8 mouse cellular contexts compared by ENCODE assay signal in genomic region chr14:105258379-105259034, GRCm38 (mm10). TPM values are rescaled to one million over a fixed set of nuclear protein-coding genes. Genes with fewer than 3 reads are reported as not detected.
A peak's percentile ranks its signal among the peaks of the same experiment; 100 is the strongest.
DNase-seq lines count a peak whose midpoint lies in the region; ATAC-seq lines count a peak whose summit lies in the region.

TSS of gene Ndfip2 (plus strand) at chr14:105258573.

- no peaks in the 10 kb centered on the region for H3K4me1 ChIP-seq in embryonic facial prominence, embryonic 12.5 days
- H3K4me1 ChIP-seq in limb, embryonic 15.5 days, result no peaks in the 10 kb centered on the region

- no peaks in the 10 kb centered on the region for H3K36me3 ChIP-seq in embryonic facial prominence, embryonic 12.5 days
- H3K36me3 ChIP-seq in limb, embryonic 15.5 days, result no peaks in the 10 kb centered on the region

- H3K9me3 ChIP-seq in embryonic facial prominence, embryonic 12.5 days, result no peaks in the 10 kb centered on the region
- H3K9me3 ChIP-seq in limb, embryonic 15.5 days, result no peaks in the 10 kb centered on the region

- H3K9ac ChIP-seq in embryonic facial prominence, embryonic 12.5 days, result peak within 1 kb of the TSS; percentile 88
- H3K9ac ChIP-seq in limb, embryonic 15.5 days, result peak within 1 kb of the TSS; percentile 87

- DNase-seq in 3134 (ENCODE audit: extremely low read depth, insufficient read length, low spot score), result peak; percentile 89
- peak; percentile 89 for DNase-seq in adrenal gland, postnatal 25 days
- peak; percentile 89 to 92 for DNase-seq in heart, adult 18-20 months
- peak; percentile 86 for DNase-seq in kidney, adult 8-10 months
- DNase-seq in monocyte, adult 2 months (ENCODE audit: low read depth in 1 of 2, low spot score in 2 of 2), result peak; percentile 30 to 71
- DNase-seq in spleen, postnatal 36 days (ENCODE audit: low spot score in 2 of 2), result peak; percentile 80 to 84

- H3K27ac ChIP-seq in embryonic facial prominence, embryonic 12.5 days, result peak within 1 kb of the TSS; percentile 88
- peak within 1 kb of the TSS; percentile 94 for H3K27ac ChIP-seq in limb, embryonic 15.5 days

- ATAC-seq in embryonic facial prominence, embryonic 12.5 days (ENCODE audit: insufficient number of reproducible peaks, insufficient read depth, low FRiP score, low TSS enrichment), result peak; percentile 97
- ATAC-seq in limb, embryonic 15.5 days (ENCODE audit: insufficient number of reproducible peaks, low FRiP score, low TSS enrichment, low read depth), result peak; percentile 93

- H3K27me3 ChIP-seq in embryonic facial prominence, embryonic 12.5 days, result no peaks in the 10 kb centered on the region
- no peaks in the 10 kb centered on the region for H3K27me3 ChIP-seq in limb, embryonic 15.5 days

- H3K4me3 ChIP-seq in embryonic facial prominence, embryonic 12.5 days, result peak within 1 kb of the TSS; percentile 82
- peak within 1 kb of the TSS; percentile 90 for H3K4me3 ChIP-seq in limb, embryonic 15.5 days

- peak within 1 kb of the TSS; percentile 75 for H3K4me2 ChIP-seq in embryonic facial prominence, embryonic 12.5 days (replicated peaks)
- peak within 1 kb of the TSS; percentile 76 for H3K4me2 ChIP-seq in limb, embryonic 15.5 days

- under 1% methylated on average over 67 of the region's 70 CpGs for WGBS in embryonic facial prominence, embryonic 12.5 days
- under 1% methylated on average over 70 of the region's 70 CpGs for WGBS in limb, embryonic 15.5 days

RNA-seq across cellular contexts. Expression of gene Ndfip2, which starts in this region (rescaled TPM):
- 42.3 and 44.8 TPM in 2 replicates for total RNA-seq in adrenal gland, postnatal 25 days (2021)
- 58.0 and 61.9 TPM in 2 replicates for polyA plus RNA-seq in embryonic facial prominence, embryonic 12.5 days (2016; fragmentation: Nextera tagmentation; extraction: Ambion mirVana)
- 10 to 100 TPM; 13.1 to 14.8 TPM for total RNA-seq in heart, adult 18-20 months (2021)
- 53.9 and 55.2 TPM in 2 replicates for polyA plus RNA-seq in limb, embryonic 15.5 days (2015; fragmentation: Nextera tagmentation; extraction: Ambion mirVana)

Comparison
In these comparisons a context has a peak if more than half of its experiments do, and no peak if none do; other contexts are left out.
1. Peak in every context shown above with its lines: DNase-seq, ATAC-seq, H3K4me3 ChIP-seq and H3K27ac ChIP-seq.